Mouse (Mus musculus): ENCODE data around the gene Prelp. TPM values are rescaled to one million over a fixed set of nuclear protein-coding genes. Genes with fewer than 3 reads are reported as not detected.

The Prelp gene
- polyA plus RNA-seq, 1 experiment from 2014 or later, result 3.2 TPM

DNA sequence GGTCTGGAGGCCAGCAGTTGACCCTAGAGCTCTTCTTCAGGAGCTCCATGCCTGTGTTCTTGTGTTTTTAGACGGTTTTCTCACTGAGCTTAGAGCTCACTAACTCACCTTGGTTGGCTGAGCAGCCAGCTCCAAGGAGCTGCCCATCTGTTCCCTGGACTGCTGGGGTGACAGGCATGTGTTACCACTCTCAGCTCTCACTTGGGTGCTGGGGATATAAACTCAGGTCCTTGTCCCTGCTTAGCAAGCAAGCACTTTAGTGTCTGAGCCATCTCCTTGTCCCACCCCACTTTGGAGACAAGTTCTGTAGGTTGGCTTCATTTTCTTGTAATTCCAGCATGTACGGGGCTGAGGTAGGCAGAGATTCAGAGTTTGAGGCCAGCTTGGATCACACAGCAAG is 52.0 kb downstream of the Prelp start:
- ATAC-seq (ENCODE audit: low FRiP score), result no peak
- Histone ChIP-seq H3K9me3 (ENCODE audit: control insufficient read depth, low read length) (no peaks in the 10 kb centered on the region), H3K4me2 (replicated peaks; ENCODE audit: low read depth, low read length) (no peak overlapping the region)

DNA sequence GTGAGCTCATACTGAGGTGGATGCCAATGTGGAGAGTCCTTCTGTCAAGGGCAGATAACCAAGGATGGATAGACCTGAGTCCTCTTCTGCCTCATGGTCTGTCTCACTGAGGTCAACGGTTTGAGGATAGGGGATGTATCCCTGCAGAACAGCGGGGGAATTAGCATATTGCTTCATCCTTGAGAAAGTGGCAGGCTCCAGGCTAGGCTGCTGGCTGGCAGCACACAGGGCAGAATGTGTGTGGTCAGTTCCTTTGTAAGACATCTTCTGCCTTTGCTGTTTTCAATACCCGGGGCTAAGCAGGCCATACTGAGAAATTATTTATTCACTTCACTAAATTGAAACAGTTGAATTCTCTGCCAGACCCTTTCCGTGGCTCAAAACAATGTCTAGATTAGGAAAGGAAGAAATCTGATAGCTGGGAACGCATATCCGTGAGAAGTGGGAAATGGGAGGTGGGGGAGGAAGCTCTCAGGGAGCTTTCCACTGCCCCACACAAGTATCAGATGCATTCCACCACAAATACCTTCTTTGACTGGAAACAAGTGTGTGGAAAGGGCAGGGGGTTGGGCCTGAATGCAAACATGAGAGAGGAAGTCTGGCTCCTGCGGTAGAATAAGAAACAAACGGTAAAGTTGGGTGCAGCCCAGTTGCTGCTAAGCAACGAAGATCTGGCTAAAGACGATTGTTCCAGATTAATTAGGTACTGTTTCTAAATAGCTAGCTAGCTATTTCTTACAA is 57.8 kb downstream of the Prelp start:
- no peak overlapping the region for H3K27ac ChIP-seq (ENCODE audit: low read depth, low read length)
- no peaks in the 10 kb centered on the region for H3K27me3 ChIP-seq (ENCODE audit: control insufficient read depth, insufficient read depth, low read length)
- no peak overlapping the region for H3K4me3 ChIP-seq (ENCODE audit: low read depth, low read length)
- peaks cover 4% of the 10 kb centered on the region for H3K4me1 ChIP-seq (replicated peaks; ENCODE audit: control insufficient read depth, insufficient read depth, low read length)
- DNase-seq (ENCODE audit: low spot score) (no peak), ATAC-seq (ENCODE audit: low FRiP score) (no peak)
- no peak overlapping the region for H3K9ac ChIP-seq (ENCODE audit: low read depth, low read length)
- 43% methylated on average over 10 of the region's 10 CpGs for WGBS
- H3K4me2 ChIP-seq (replicated peaks; ENCODE audit: low read depth, low read length), result no peak overlapping the region
- H3K36me3 ChIP-seq (ENCODE audit: control insufficient read depth, insufficient read depth, low read length), result no peaks in the 10 kb centered on the region
- no peaks in the 10 kb centered on the region for H3K9me3 ChIP-seq (ENCODE audit: control insufficient read depth, low read length)

More for the DNA sequence above, 52.0 kb downstream of the Prelp start:
- 60% methylated on average over 2 of the region's 2 CpGs for WGBS
- H3K9ac ChIP-seq (ENCODE audit: low read depth, low read length), result no peak overlapping the region
- no peak overlapping the region for H3K4me3 ChIP-seq (ENCODE audit: low read depth, low read length)
- H3K27me3 ChIP-seq (ENCODE audit: control insufficient read depth, insufficient read depth, low read length), result no peaks in the 10 kb centered on the region
- no peaks in the 10 kb centered on the region for H3K4me1 ChIP-seq (replicated peaks; ENCODE audit: control insufficient read depth, insufficient read depth, low read length)
- no peak for DNase-seq (ENCODE audit: low spot score)
- no peaks in the 10 kb centered on the region for H3K36me3 ChIP-seq (ENCODE audit: control insufficient read depth, insufficient read depth, low read length)
- no peak overlapping the region for H3K27ac ChIP-seq (ENCODE audit: low read depth, low read length)

DNA sequence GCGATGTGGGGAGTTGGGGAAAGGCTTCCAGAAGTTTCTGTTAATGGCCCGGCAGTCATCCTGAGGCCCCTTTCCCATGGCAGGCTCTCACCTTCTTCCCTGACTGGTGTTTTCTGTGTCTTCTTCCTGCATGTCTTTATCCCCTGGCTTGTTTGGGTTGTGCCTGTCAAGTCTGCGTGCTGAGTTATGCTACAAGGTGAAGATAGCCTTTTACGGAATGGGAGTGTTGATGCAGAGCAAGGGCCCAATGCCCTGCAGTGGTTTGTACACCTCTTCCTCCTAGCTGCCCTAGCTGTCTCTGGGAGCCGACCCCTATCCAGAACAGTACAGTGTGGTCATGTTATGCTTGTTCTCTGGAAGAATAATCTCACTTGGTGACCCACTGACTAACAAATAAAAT is 60.2 kb downstream of the Prelp start:
- H3K4me3 ChIP-seq (ENCODE audit: low read depth, low read length), result no peak overlapping the region
- H3K9me3 ChIP-seq (ENCODE audit: control insufficient read depth, low read length), result no peaks in the 10 kb centered on the region
- H3K4me1 ChIP-seq (replicated peaks; ENCODE audit: control insufficient read depth, insufficient read depth, low read length), result peaks cover 4% of the 10 kb centered on the region
- peaks cover 8% of the 10 kb centered on the region for H3K27me3 ChIP-seq (ENCODE audit: control insufficient read depth, insufficient read depth, low read length)
- no peaks in the 10 kb centered on the region for H3K36me3 ChIP-seq (ENCODE audit: control insufficient read depth, insufficient read depth, low read length)
- ATAC-seq (ENCODE audit: low FRiP score) (no peak), DNase-seq (ENCODE audit: low spot score) (no peak)
- 85% methylated on average over 5 of the region's 5 CpGs for WGBS
- H3K9ac ChIP-seq (ENCODE audit: low read depth, low read length), result no peak overlapping the region
- H3K27ac ChIP-seq (ENCODE audit: low read depth, low read length), result no peak overlapping the region
- no peak overlapping the region for H3K4me2 ChIP-seq (replicated peaks; ENCODE audit: low read depth, low read length)

Other genes with a start within 250 kb of the Prelp start
- 0.12 and 0.22 TPM in 2 replicates for gene Lax1, start 231.3 kb downstream of the Prelp start, polyA plus RNA-seq (2014; fragmentation: Nextera tagmentation; extraction: Ambion mirVana)
- gene Atp2b4, start 120.4 kb downstream of the Prelp start, polyA plus RNA-seq (2014; fragmentation: Nextera tagmentation; extraction: Ambion mirVana), result 8.7 and 15.3 TPM in 2 replicates
- gene Optc, start 13.4 kb downstream of the Prelp start, polyA plus RNA-seq (2014; fragmentation: Nextera tagmentation; extraction: Ambion mirVana), result 2.4 and 3.0 TPM in 2 replicates
- gene Fmod, start 115.8 kb upstream of the Prelp start, polyA plus RNA-seq (2014; fragmentation: Nextera tagmentation; extraction: Ambion mirVana), result 7.0 and 10.1 TPM in 2 replicates
- gene Btg2, start 157.7 kb upstream of the Prelp start, polyA plus RNA-seq (2014; fragmentation: Nextera tagmentation; extraction: Ambion mirVana), result 107 and 108 TPM in 2 replicates
- not detected in 2 replicates for gene Chit1, start 189.8 kb upstream of the Prelp start, polyA plus RNA-seq (2014; fragmentation: Nextera tagmentation; extraction: Ambion mirVana)

All from hindbrain, embryonic 11.5 days (tissue).